Mouse (Mus musculus) embryo, embryonic 10 days (tissue): Measurements from ENCODE around the gene Pla2g2d.

Source experiments
- DNase-seq: peaks from one replicate; pipeline ENCODE4 v3.0.0-alpha.2; 2015; ENCODE audit warnings: low spot score

Gene Pla2g2d

GRCm38 (mm10) chr4:138775435-138775834 lies at the start of gene Pla2g2d:
Pla2g2d (plus strand) TSS chr4:138775735.
- no peak for DNase-seq

- DNase-seq: peak; percentile 18
Observed at GRCm38 (mm10) chr4:138725751-138726150, 49.8 kb upstream of the Pla2g2d start.

GRCm38 (mm10) chr4:138729018-138729703 lies 46.4 kb upstream of the Pla2g2d start:
- peak; percentile 33 for DNase-seq

GRCm38 (mm10) chr4:138734105-138734504 lies 41.4 kb upstream of the Pla2g2d start:
- no peak for DNase-seq

- DNase-seq: no peak
Observed at GRCm38 (mm10) chr4:138734863-138735262, 40.7 kb upstream of the Pla2g2d start.

GRCm38 (mm10) chr4:138737031-138737430 lies 38.5 kb upstream of the Pla2g2d start, which contains the start of gene Ubxn10:
Ubxn10 (minus strand) TSS chr4:138737167.
- no peak for DNase-seq

- peak; percentile 64 for DNase-seq
Observed at GRCm38 (mm10) chr4:138739136-138739851, 36.2 kb upstream of the Pla2g2d start.

GRCm38 (mm10) chr4:138745884-138746283 lies 29.7 kb upstream of the Pla2g2d start:
- peak; percentile 72 for DNase-seq

DNA sequence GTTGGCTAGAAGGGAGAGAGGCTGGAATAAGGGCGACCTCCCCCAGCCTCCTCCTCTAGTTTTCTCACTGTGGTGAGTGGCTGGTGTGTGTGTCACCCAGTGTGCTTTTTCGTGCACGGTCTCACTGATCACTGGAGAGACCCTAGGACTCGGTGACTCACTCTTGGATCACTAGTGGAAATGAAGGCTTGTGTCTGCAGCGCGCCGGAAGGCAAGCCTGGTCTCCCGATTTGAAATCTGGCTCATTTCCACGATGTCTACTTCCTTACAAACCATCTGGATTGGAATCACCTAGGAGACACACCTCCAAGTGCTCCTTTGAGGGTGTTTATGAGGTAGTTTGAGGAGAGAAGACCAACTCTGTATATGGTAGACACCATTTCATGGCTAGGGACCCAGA lies 28.7 kb upstream of the Pla2g2d start:
- DNase-seq: no peak

DNA sequence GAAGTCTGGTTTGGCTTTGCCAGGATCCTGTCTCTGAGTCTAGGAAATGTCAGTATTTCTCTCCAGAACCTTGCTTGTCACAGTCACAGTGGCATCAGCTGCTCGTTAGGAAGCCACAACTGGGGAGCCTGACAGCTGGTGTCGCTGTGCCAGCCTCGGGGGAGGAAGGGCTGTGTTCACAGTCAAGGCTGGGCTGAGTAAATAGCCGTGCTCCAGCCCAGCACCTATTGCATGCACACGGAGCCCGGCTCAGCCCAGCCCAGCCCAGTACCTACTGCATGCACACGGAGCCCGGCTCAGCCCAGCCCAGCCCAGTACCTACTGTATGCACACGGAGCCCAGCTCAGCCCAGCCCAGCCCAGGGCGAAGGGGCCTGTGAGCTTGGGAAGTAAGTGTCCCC lies 27.7 kb upstream of the Pla2g2d start:
- DNase-seq: no peak

DNA sequence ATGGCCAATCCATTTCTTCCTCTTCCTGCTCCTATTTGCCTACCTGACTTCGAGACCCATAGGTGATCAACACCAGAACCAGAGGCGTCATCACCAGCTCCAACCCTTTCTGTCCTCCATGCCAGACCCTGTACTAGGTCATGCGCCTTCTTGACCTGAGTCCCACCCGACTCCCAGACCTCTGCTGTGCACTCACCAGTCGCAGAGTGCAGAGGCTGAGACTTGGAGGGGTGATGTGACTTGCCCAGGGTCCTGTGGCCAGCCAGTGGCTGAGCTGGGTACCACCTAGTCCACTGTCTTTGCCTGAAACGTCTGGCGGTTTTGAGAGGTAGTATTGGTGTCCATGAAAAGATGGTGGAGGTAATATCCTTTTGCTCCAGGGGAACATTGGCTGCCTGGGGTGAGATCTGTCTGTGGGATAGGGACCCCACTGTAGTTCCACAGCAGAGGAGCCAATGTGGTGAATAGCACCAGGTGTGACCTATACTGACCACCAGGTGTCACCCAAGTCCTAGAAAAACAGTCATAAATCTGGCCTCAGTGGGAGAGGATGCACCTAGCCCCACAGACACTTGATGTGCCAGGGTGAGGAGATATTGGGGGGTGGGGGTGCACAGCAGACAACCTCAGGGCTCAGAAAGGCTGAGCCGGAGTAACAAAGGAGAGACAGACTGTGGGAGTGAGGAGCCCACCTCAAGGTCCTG lies 27.0 kb upstream of the Pla2g2d start:
- DNase-seq: peak; percentile 71

DNA sequence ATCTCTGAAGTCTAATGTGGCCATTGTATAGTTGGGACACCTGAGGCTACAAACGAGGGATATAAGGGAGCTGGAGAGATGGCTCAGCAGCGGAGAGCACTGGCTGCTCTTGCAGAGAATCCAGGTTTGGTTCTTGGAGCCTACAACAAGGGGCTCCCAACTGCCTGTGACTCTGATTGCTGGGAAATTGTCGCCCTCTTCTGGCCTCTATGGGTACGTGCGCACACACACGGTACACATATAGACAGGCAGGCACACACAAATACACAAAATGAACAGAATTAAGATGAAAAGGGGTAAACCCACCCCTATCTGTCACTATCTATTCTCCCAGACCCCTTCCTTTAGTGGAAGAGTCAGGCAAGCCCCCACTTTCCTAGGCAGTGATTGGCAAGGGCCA lies 22.9 kb upstream of the Pla2g2d start:
- no peak for DNase-seq

- DNase-seq: no peak
Observed at GRCm38 (mm10) chr4:138753608-138754007, 21.9 kb upstream of the Pla2g2d start.

DNA sequence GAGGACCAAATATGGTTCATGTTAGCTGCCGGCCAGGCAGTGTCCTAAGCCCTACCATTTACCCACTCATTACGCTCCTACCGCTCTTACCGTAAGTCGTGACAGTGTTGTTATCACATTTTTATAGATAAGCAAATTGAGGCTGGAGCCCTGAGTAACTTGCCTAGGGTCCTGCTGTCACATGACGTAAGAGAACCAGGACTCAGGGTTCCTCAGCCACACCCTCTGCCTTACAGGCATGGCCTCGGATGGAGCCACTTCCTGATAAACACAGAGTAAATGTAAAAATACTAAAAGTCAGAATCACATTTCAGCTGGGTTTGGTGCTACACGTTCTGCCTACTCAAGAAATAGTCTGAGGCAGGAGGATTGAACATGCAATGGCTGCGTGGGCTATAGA lies 21.1 kb upstream of the Pla2g2d start:
- no peak for DNase-seq

DNA sequence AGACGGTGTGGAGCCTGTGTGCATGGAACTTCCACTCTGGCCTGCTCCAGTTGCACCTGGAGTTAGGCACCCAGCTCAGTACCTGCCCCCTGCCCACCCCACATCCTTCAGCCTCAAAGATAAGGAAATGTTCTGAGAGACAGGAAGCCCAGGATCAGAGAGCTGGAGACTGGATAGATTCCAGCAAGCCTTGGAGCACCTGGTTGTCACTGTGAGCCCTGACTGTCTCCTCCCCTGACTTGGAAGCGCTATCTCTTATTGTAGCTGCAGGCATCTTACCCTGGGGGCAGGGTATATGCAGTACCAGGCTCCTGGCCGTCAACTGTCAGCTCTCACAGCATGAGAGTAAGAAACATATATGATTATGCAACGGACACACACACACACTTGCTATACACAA lies 20.1 kb upstream of the Pla2g2d start:
- DNase-seq: no peak

GRCm38 (mm10) chr4:138755983-138756382 lies 19.6 kb upstream of the Pla2g2d start:
- no peak for DNase-seq

DNA sequence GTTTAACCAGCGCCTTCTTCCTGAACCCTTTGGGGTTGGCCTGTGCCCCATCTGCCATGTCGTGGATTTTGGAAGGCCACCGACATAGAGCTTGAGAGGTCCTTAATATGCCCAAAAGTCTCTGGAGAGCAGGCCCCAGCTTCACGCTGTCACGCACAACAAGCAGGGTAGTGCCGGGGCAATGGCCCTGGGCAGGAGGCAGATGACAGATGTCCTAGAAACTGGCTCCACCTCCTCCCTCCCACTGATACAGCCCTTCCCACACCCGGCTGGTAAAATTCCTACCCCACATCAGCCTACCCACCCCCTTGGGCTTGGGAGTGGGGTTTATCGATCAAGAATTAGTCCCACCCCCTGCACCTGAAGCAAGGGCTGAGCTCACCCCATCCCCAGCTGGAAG lies 18.1 kb upstream of the Pla2g2d start, which contains the start of gene Pla2g2f:
Gene Pla2g2f, minus strand, starts transcription at position 211 of the 400 bp plus-strand sequence.
- DNase-seq: no peak

- no peak for DNase-seq
Observed at GRCm38 (mm10) chr4:138762266-138762665, 13.3 kb upstream of the Pla2g2d start.

- DNase-seq: no peak
Observed at GRCm38 (mm10) chr4:138771970-138772369, 3.6 kb upstream of the Pla2g2d start.

DNA sequence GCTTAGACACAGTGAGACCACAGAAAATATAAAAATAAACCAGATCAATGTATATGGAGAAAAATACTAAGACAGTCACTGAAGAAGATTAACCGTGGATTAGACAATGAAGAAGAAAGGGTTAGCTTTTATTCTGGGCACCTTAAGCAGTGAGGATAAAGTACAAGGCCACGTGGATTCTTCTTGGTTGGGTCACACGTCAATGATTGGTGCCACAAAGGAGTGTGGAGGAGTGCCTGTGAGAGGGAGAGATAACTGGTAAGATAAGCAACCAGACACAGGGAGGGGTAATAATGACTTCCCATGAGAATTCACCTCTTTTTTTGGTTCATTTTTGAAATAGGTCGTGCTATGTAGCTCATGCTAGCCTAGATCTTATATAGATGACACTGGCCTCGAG lies 3.1 kb upstream of the Pla2g2d start:
- no peak for DNase-seq

- no peak for DNase-seq
Observed at GRCm38 (mm10) chr4:138777417-138778407, 2.2 kb downstream of the Pla2g2d start.

DNA sequence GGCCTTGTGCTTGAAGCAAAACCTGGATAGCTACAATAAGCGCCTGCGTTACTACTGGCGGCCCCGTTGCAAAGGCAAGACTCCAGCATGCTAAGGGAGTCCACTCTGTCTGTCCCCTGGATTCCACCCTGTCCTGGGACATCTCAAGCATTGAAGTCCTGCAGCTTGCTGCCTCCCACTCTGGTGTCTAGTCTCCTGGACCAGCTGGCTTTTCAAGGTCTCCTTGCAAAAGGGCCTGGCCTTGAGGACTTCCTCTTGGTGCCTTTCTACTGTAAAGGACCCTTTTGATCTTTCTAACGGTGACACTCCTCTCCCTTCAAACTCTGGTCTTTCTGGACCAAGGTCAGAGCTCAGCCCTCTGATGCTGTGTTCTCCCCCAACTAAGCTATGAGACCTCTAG lies 4.8 kb downstream of the Pla2g2d start:
- DNase-seq: no peak
